In the genomic region with DNA sequence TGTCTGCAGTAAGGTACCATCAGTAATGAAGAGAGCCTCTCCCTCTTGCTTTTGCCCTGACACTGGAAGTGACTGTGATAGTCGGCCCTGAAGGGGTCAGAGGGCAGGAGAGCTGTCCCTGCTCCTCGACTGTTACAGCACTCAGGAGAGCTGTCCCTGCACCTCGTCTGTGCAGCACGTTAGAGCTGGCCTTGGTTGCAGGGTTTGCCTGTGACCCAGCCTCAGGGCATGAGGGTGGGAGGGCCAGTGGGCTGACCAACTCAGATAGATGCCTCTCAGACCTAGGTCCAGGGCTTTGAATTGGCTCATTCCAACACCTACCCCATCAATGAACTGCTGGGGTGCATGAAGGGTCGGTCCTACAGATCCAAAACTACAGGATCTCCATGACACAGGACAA, we compare ENCODE assay signal across 16 mouse cellular contexts.
"Had no signal": no experiment of that assay in that cellular context is flagged by ENCODE, and none has a peak within 500 bp of the region (broad histone marks: within the 10 kb centered on the region; RNA-seq: fewer than 3 reads in every experiment).

No protein-coding gene starts in this region.

- H3K9ac ChIP-seq: liver, postnatal 0 days; lung, embryonic 15.5 days; midbrain, embryonic 13.5 days; midbrain, embryonic 15.5 days; neural tube, embryonic 12.5 days; stomach, embryonic 15.5 days had no signal

- H3K4me1 ChIP-seq: lung, embryonic 15.5 days; midbrain, embryonic 13.5 days; midbrain, embryonic 15.5 days; neural tube, embryonic 12.5 days; stomach, embryonic 15.5 days had no signal

- H3K36me3 ChIP-seq: lung, embryonic 15.5 days; midbrain, embryonic 13.5 days; midbrain, embryonic 15.5 days; neural tube, embryonic 12.5 days; stomach, embryonic 15.5 days had no signal

- H3K27ac ChIP-seq: lung, embryonic 15.5 days; macrophage; midbrain, embryonic 13.5 days; midbrain, embryonic 15.5 days; neural tube, embryonic 12.5 days; stomach, embryonic 15.5 days had no signal

- H3K4me2 ChIP-seq: lung, embryonic 15.5 days; midbrain, embryonic 11.5 days; midbrain, embryonic 13.5 days; midbrain, embryonic 15.5 days; neural tube, embryonic 12.5 days; stomach, embryonic 15.5 days had no signal

- H3K27me3 ChIP-seq: lung, embryonic 15.5 days; midbrain, embryonic 13.5 days; stomach, embryonic 15.5 days had no signal

- ATAC-seq: liver, postnatal 0 days; lung, postnatal 0 days; midbrain, embryonic 13.5 days; midbrain, embryonic 15.5 days had no signal

- H3K4me3 ChIP-seq: lung, embryonic 15.5 days; midbrain, embryonic 13.5 days; midbrain, embryonic 15.5 days; neural tube, embryonic 12.5 days; stomach, embryonic 15.5 days had no signal

- H3K9me3 ChIP-seq: lung, embryonic 15.5 days; midbrain, embryonic 13.5 days; midbrain, embryonic 15.5 days; neural tube, embryonic 12.5 days; stomach, embryonic 15.5 days had no signal

- DNase-seq: liver, postnatal 0 days; lung, adult 2 months; lung, postnatal 14 days; lung, postnatal 36 days; right cerebral cortex, postnatal 14 days; thymus, adult 18-20 months; thymus, postnatal 14 days; thymus, postnatal 36 days had no signal
